Mouse (Mus musculus) mature B cell (primary cell): ENCODE measurements around the gene Patj.

Experiments used
- in situ Hi-C: fragments of 300-500 bp; cut with MboI; formaldehyde crosslinking; loops from 2 replicates; pipeline ENCODE4 v1.14.3; 2019

The Patj gene

GRCm38 (mm10) chr4:98725439-98725838 lies 329.9 kb downstream of the Patj start:
- in situ Hi-C loops, result no loop called here

GRCm38 (mm10) chr4:98726590-98727237 lies 331.1 kb downstream of the Patj start, which contains the start of gene L1td1:
Gene L1td1 (plus strand): TSS chr4:98726734.
- in situ Hi-C loops, result no loop called here

- in situ Hi-C loops, result no loop called here
Measured at GRCm38 (mm10) chr4:98727295-98727958, 331.8 kb downstream of the Patj start.

- in situ Hi-C loops, result no loop called here
Measured at GRCm38 (mm10) chr4:98727959-98728347, 332.4 kb downstream of the Patj start.

- in situ Hi-C loops, result no loop called here
Measured at GRCm38 (mm10) chr4:98728716-98729115, 333.1 kb downstream of the Patj start.

- in situ Hi-C loops, result no loop called here
Measured at GRCm38 (mm10) chr4:98733660-98734059, 338.1 kb downstream of the Patj start.

- in situ Hi-C loops, result no loop called here
Measured at GRCm38 (mm10) chr4:98739753-98740152, 344.2 kb downstream of the Patj start.

- in situ Hi-C loops, result no loop called here
Measured at GRCm38 (mm10) chr4:98743209-98743905, 347.8 kb downstream of the Patj start.

- in situ Hi-C loops, result no loop called here
Measured at GRCm38 (mm10) chr4:98743906-98744210, 348.3 kb downstream of the Patj start.

GRCm38 (mm10) chr4:98754456-98754855 lies 358.9 kb downstream of the Patj start:
- in situ Hi-C loops, result no loop called here

GRCm38 (mm10) chr4:98756141-98756540 lies 360.6 kb downstream of the Patj start:
- in situ Hi-C loops, result no loop called here

GRCm38 (mm10) chr4:98758012-98758821 lies 362.6 kb downstream of the Patj start:
- in situ Hi-C loops, result no loop called here

GRCm38 (mm10) chr4:98758872-98759518 lies 363.4 kb downstream of the Patj start:
- in situ Hi-C loops, result no loop called here

GRCm38 (mm10) chr4:98767134-98768133 lies 371.8 kb downstream of the Patj start:
- in situ Hi-C loops, result no loop called here
